Mouse (Mus musculus) G1E (cell line): ENCODE measurements around the gene Gsg1l2.

ENCODE experiments used
- CTCF ChIP-seq: IDR thresholded peaks from 2 replicates; pipeline ENCODE4 v1.5.1; 2012; ENCODE audit warnings: low read depth, low read length, inconsistent platforms, mixed read lengths
- GATA1 ChIP-seq: IDR thresholded peaks from 2 replicates; pipeline ENCODE4 v1.6.1; 2012; ENCODE audit warnings: borderline replicate concordance, low read length, inconsistent platforms, mixed read lengths
- GATA2 ChIP-seq: IDR thresholded peaks from 2 replicates; pipeline ENCODE4 v1.6.1; 2012; ENCODE audit warnings: low read depth, low read length, inconsistent platforms, borderline replicate concordance
- POLR2AphosphoS5 ChIP-seq: IDR thresholded peaks from 2 replicates; pipeline ENCODE4 v1.6.1; 2012; ENCODE audit warnings: low read depth, low read length, inconsistent platforms; ENCODE audit not compliant: insufficient replicate concordance
- TAL1 ChIP-seq: conservative IDR thresholded peaks from 2 replicates; pipeline ENCODE4 v1.6.1; 2012; ENCODE audit warnings: low read depth, low read length, inconsistent platforms, mixed read lengths

DNA sequence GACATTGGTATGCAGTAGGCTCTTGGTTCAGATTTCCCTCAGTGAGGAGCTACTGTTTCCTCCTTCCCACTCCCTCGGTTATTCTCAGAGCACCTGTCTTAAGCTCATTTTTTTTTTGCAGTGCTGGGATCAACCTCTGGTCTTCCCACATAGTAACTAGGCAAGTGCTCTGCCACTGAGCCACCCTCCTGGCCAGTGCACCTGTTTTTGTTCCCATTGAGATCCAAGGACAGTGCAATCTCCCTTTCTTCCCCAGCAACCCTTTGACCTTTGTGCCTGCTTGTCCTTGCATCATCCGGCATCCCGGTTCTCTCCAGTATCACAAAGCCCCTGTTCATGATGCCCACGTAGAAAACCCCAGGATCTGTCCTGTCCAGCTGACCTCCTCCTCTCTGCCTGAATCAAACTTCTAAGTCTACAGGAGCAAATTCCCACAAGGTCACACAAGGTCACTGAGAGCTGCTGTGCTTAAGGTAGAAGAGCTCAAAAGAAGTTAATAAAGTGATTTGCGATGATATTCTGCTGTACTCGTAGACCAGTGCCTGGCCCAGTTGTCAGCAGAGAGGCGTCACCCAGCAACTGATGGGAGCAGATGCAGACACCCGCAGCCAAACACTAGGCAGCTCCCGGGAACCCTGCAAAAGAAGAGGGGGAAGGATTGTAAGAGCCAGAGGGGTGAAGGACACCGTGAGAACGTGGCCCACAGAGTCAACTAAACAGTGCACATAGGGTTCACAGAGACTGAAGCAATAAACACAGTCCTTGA, 32.6 kb downstream of the Gsg1l2 start:
- TF ChIP-seq CTCF = no peak
- no peak for TF ChIP-seq GATA2
- no peak for TF ChIP-seq GATA1
- TF ChIP-seq POLR2AphosphoS5 = no peak
- TF ChIP-seq TAL1 = no peak
